Mouse (Mus musculus) spleen, postnatal 36 days (tissue): Measurements from ENCODE around the gene Apmap.
"Not testable (repeated sequence)": the region's sequence is repeated elsewhere in the genome, so short reads cannot be mapped to it uniquely, and the experiment has no call there.

Experiments used
- DNase-seq, 2 experiments: peaks; one replicate each; pipeline ENCODE4 v3.0.0; 2022; ENCODE audit warnings: low spot score in 2 of 2, mixed read lengths in 1 of 2

The Apmap gene

GRCm38 (mm10) chr2:150621698-150622097 is 13.3 kb upstream of the Apmap start:
- no peak for DNase-seq

GRCm38 (mm10) chr2:150610097-150610496 is 1.7 kb upstream of the Apmap start:
- no peak for DNase-seq

- DNase-seq = peak; percentile 42 to 64
Measured at GRCm38 (mm10) chr2:150608872-150609560, 649 bp upstream of the Apmap start.

GRCm38 (mm10) chr2:150607086-150607485 is 1.3 kb downstream of the Apmap start:
- no peak for DNase-seq

- DNase-seq = no peak
Measured at GRCm38 (mm10) chr2:150604802-150605201, 3.6 kb downstream of the Apmap start.

GRCm38 (mm10) chr2:150602166-150602565 is 6.2 kb downstream of the Apmap start:
- no peak for DNase-seq

- DNase-seq = no peak
Measured at GRCm38 (mm10) chr2:150600263-150600662, 8.1 kb downstream of the Apmap start.

GRCm38 (mm10) chr2:150595411-150596190 is 12.8 kb downstream of the Apmap start:
- no peak for DNase-seq

GRCm38 (mm10) chr2:150589076-150589475 is 19.3 kb downstream of the Apmap start:
- no peak for DNase-seq

GRCm38 (mm10) chr2:150579628-150580027 is 28.7 kb downstream of the Apmap start:
- DNase-seq = no peak

GRCm38 (mm10) chr2:150578603-150579002 is 29.8 kb downstream of the Apmap start:
- DNase-seq = peak; percentile 17 to 29

GRCm38 (mm10) chr2:150576256-150576655 is 32.1 kb downstream of the Apmap start:
- no peak for DNase-seq

GRCm38 (mm10) chr2:150572463-150572862 is 35.9 kb downstream of the Apmap start:
- DNase-seq = no peak

GRCm38 (mm10) chr2:150570761-150571160 is 37.6 kb downstream of the Apmap start:
- DNase-seq = no peak

GRCm38 (mm10) chr2:150569847-150570590 is 38.3 kb downstream of the Apmap start, which contains the start of gene Cst7:
Gene Cst7 (plus strand): TSS chr2:150570415.
- DNase-seq = peak; percentile 38 to 53

- DNase-seq = no peak
Measured at GRCm38 (mm10) chr2:150567051-150567450, 41.3 kb downstream of the Apmap start.

GRCm38 (mm10) chr2:150558568-150558967 is 49.8 kb downstream of the Apmap start:
- DNase-seq = no peak

GRCm38 (mm10) chr2:150549576-150549975 is 58.8 kb downstream of the Apmap start:
- not testable (repeated sequence) for DNase-seq
